Mouse (Mus musculus) heart, adult 9 months (tissue): ENCODE results near the gene Rbm43.

ENCODE experiments used
- DNase-seq, 2 experiments: peaks; one replicate each; pipeline ENCODE4 v3.0.0; 2022; ENCODE audit warnings: low spot score in 2 of 2

Gene Rbm43

DNA sequence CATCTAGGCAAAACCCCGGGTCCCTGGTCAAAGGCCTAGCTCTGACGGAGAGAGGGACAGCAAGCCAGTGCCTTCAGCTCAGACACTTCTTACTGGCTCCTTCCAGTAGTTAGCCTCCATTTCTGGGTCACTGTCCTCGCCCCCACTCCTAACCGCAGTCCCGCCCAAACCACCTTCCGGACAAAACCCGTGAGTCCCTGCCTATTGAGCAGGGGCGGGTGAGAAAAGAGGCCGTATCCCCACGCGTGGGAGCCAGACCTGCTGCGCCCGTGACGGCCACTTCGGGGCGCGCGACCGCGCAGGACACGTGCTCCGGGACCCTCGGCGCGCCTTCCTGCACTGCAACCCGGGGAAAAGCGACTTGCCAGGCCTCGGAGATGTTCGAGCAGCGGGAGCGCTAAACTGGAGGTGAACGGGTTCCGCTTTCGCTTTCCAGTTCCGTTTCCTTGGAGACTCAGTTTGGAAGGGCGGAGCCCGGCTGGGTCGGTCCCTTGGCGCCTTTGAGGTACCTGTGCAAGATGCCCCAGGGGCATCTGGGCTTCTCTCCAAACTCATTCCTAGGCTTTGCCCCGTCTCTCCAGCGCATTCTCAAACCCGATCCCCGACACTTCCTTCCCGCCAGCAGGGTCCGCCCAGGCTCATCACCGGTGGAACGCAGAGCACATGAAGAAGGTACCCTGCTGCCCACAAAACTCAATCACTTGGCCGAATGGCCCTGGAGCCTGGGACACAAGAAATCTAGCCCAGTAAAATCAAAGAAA, at the start of gene Rbm43:
Gene Rbm43, minus strand, starts transcription at position 590 of the 761 bp plus-strand sequence.
- peak; percentile 81 for DNase-seq

DNA sequence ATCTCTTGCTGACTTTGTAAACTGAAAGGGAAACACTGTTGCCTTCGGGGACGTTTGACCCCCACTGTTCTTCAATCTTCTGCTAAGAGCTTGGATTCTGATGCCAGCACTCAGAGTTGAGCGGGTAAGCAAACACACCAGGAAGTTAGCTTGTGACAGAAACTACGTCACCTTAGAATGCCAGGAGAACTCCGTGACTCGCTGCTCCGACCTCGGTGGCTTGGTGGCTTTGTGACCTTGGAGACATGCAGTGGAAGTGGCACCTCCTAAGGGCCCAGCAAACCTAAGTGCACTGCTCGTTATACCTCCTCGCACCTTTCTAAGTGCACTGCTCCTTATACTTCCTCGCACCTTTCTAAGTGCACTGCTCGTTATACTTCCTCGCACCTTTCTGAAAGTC, 47.3 kb upstream of the Rbm43 start:
- DNase-seq = no peak

DNA sequence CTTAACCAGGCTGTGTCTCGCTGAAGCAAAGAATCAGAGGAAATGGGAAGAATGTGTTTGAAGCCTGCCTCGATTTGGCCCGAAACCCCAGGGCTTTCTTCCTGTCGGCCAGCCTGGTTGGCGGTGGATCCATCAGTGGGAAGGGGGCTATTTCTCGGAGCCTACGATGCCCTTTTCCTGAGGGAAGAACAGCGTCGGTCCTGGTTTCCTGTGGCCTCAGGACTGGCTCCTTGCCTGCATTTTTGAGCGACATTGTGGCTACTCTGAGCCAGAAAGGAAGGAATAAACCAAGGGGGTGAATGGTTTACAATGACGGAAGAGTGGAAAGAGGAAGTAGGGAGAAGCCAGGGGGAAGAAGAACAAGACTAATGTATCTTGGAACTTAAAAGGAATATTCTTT, 46.7 kb upstream of the Rbm43 start:
- DNase-seq = peak; percentile 33 to 40

DNA sequence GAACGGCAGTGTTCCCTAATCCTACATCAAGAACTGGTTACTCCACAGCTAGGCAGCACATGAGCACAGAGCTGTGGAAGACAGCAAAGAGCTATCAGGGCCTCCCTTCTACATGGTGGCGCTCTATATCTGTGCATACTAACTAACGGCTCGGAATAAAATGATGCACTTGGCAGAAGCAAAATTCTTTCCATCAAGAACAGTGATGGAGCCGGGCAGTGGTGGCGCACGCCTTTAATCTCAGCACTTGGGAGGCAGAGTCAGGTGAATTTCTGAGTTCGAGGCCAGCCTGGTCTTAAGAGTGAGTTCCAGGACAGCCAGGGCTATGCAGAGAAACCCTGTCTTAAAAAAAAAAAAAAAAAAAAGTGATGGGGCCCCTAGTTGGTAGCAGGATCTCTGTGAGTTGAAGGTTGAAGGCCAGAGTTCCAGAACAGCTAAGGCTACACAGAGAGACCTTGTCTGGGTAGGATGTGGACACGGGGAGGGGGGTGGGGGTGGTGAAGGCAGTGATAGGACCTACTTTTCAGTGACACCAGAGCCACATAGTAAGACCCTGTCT, 38.5 kb upstream of the Rbm43 start, which contains the start of gene Nmi:
Gene Nmi, minus strand, starts transcription at position 85 of the 559 bp plus-strand sequence.
- DNase-seq = no peak

DNA sequence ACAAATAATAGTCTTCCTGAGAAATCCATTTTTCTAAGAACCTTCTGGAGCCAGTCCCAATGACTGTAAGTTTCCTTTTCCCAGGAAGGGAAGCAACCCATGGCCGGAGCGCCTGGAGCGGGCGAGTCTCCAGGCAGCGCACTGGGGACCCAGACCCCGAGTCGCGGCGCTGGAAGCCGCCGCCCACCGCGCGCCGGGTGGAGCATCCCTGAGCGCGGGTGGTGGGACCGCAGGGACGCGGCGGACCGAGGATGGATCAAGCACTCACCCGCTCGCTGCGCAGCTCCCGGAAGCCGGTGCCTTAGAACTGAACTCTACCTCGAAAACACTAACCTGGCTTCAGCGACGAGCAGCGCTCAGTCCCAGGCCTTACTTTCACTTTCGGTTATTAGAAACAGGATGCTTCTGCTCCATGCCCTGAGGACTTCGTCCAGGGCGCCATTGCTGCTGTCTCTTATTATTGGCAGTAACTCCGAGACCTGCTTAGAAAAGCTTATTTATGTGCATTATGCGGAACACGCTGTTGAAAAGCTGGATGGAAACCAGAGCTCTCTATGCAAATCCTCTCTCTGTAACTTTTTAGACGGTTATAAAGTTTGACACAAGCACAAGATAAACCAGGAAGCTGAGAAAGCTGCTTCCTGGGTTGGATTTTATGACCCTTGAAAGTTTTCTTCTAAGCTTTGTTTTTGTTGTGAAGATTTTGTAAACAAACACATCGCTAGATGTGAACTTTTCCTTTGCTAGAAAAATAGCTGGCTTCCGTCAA, 37.9 kb upstream of the Rbm43 start:
- DNase-seq = peak; percentile 63 to 67

DNA sequence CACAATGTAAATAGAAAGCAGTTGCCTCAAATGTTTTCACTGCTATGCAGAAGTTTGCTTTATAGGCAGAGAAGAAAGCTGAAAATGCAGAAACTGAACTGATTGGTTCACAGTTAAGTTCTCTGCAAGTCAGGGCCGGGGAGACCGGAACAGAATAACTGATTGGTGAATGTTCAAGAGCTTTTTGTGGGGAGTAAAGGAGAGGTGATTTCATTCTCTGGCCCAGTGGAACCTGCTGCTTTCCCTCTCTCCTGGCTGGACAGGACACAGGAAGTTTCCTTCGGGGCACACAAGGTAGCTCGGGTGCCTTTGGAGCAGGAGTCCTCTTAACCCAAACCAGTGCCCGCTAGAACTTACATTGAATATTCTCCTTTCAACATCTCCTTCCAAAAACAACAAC, 37.2 kb upstream of the Rbm43 start:
- DNase-seq = peak; percentile 40 to 47

DNA sequence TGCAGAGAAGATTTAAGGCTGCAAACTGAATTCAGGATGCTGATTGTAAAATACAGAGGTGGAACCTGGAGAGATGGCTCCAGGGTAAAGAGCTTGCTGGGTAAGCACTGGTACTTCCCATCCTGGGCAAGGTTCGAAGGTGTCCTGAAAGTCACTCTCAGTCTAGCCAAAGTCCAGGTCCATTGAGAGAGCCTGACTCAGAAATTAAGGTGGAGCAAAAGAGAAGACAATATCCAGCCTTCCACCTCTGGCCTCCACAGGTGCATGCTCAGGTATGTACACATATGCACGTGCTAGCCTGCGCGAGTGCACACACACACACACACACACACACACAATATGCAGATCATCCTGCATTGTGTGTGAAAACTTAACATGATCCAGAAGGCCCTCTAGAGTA, 35.9 kb upstream of the Rbm43 start:
- no peak for DNase-seq

DNA sequence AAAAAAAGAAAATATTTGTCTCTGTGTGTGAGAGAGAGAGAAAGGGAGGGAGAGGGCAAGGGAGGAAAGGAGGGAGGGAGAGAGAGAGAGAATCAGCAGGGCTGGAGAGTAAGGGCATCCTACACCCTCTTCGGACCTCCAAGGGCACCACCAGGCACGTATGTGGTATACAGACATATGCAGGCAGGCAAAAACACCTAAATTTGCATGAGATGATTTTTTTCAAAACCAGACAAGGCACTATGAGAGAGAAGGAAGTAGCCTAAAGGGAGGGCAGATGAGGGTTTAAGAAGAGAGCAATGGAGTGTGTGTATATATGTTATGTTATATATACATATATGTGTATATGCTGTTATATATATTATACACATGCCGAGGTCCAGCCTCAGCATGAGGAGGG, 32.3 kb upstream of the Rbm43 start:
- DNase-seq = no peak

DNA sequence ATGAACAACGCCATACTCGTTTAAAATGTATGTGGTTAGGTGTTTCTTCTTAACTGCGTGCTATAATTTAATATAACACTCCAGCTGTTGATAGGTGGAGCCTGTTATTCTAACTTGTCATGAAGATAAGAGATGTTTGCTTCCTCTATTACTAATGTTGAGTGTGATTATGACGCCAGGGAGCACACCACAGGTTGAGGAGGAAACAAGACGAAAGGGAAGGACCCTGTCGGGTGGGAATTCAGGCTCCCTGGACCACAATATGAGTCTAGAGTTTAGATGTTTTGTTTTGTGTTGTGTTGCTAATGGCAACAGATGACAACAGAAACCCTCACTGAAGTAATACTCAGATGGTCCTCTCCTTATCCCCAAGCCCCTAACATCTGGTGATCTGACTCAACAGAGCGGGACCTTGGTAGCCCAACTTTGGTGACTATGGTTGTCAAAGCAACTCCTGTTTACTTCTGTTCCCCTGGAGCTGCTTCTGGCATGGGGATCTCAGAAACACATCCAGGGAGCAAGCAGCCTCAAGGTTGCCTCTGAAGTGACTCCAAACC, 18.8 kb upstream of the Rbm43 start:
- no peak for DNase-seq

DNA sequence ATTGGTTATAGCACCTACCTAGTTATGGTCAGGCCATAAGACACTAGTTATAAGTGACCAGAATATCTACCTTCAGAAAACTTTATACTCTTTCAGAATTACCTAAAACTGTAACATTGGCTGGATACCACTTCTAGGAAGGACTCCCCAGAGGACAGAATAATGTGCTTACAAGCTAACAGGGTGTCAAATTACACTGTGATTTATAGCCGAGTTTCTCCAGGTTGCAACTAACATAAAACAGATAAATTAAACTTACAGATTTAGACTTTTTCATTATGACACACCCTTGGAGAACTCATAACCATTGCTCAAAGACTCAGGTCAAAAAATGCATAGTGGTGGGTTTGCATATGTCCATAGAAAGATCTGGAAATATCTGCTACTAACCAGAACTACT, 15.9 kb upstream of the Rbm43 start:
- no peak for DNase-seq

DNA sequence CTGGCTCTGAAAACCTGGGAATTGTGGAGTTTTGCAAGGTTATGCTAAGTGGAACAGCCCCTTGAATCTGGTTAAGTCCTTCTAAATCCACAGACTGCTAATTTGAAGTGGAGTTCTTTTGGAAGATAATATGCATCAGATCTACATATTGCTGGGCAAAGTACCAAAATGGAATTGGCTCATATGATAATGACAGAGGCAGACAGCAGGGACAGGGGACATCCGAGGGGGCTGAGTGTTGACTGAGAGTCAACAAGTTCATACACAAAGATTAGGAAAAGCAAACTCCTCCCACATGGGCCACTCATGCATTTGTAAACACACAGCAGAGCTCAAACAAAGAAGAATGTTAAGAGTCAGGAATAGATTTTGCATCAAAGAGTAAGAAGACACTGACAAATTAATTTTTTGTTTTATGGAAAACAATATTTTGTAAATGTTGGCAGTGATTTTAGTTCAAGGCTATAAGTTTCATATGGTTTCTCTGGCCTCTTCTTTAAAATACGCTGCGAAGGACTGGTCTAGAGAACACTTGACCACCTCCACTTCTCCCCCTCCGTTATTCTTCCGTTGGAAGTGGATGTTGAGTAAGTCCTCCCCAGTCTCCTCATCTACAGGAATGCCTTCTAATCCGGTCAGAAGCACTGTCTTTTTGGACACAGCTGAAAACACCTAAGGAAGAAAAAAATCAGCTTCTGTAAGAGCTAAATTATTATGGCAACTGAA, 13.3 kb upstream of the Rbm43 start:
- DNase-seq = no peak

DNA sequence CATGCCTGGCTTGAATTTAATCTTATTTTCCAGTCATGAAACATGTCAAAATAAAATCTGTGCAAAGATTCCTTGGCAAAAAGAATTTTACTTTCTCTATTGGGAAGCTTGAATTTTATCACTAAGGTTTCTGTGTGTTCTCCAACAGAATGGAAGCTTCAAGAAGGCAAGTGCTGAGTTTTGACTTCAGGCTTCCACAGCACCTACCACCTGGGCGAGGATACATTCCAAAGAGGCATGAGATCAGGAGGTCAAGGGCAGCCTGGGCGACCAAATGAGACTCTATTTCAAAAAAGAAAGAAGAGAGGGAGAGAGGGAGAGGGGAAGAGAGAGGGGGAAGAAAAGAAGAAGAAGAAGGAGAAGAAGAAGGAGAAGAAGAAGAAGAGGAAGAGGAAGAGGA, 10.8 kb upstream of the Rbm43 start:
- no peak for DNase-seq

DNA sequence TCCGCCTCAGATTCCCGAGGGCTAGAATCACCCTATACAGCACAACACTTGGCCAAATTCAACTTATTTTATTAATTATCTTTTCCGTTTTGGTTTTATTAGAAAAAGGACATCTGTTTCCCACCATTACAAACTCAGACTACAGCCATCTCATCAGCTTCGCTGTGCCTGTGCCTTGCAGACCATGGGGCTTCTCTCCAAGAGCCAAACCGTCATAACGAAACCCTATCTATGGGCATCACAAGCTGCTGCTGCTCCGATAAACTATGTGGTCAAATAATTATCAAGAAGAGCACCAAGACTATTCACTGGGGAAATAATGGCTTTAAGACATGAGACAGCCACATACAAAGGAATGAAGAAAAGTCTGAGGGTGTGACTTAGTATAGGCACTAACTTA, 6.9 kb upstream of the Rbm43 start:
- DNase-seq = no peak

DNA sequence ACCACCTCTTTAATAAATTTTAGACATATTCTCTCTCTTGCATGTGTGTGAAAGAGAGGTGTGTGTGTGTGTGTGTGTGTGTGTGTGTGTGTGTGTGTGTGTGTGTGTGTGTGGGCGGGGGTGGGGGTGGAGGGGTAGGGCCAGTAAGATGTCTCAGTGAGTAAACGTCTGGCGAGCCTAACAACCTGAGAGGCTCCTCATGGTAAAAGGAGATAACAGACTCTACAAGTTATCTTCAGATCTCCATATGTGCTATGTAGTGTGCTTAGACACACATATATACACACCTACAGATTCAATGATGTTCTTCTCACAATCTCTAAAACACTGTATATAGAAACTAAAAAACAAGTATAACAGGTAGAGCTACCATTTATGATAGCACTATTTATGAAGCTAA, 3.8 kb upstream of the Rbm43 start:
- DNase-seq = no peak

DNA sequence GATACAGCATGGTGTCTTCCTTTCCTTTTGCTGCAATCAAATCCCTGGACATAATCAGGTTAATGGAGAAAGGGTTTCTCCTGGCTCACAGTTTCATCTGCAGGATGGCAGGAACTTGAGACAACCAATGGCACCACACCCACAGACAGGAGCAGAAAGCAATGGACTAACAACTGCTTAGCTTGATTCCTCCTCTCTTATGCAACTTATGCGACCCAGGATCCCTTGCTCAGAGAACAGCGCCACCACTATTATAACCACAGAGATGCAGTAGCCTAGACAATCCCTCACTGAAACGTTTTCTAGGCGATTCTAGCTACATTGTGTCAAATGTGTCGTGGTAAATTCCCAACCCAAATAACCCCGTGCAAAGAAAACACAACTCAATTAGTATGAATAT, 2.0 kb upstream of the Rbm43 start:
- DNase-seq = no peak

DNA sequence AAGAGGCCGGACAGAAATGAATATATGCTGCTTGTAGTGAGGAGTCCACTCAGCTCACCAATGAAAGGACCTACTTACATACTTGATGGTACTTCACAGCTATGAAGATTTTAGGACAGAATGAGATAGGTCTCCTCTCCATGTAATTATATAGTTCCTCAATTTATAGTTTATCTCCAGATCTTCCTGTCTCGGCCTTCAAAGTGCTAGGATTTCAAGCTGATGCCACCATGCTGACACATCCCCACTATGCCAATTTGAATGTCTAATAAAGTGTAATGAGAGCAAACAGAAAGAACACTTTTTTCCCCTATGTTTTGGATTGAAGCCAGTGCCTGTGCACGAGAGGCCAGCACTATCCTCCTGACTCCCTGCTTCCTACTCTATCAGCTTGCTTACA, 1.6 kb upstream of the Rbm43 start:
- no peak for DNase-seq

DNA sequence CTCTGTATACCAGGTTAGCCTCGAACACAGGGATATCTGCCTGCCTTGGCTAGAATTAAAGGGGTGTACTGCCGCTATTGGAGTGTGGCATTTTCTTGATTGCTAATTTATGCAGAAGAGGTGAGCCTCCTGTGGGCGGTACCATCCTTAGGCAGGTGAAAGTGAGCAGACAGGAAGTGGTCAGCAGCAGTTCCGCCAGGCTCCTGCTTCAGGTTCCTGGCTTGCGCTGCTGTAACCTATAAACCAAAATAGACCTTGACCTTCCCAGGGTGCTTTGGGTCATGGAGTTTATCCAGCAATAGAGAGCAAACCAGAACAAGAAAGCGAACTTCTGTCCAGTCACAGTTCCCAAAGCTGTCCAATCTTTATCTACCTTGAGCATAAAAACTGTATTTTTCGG, 958 bp upstream of the Rbm43 start:
- DNase-seq = no peak

DNA sequence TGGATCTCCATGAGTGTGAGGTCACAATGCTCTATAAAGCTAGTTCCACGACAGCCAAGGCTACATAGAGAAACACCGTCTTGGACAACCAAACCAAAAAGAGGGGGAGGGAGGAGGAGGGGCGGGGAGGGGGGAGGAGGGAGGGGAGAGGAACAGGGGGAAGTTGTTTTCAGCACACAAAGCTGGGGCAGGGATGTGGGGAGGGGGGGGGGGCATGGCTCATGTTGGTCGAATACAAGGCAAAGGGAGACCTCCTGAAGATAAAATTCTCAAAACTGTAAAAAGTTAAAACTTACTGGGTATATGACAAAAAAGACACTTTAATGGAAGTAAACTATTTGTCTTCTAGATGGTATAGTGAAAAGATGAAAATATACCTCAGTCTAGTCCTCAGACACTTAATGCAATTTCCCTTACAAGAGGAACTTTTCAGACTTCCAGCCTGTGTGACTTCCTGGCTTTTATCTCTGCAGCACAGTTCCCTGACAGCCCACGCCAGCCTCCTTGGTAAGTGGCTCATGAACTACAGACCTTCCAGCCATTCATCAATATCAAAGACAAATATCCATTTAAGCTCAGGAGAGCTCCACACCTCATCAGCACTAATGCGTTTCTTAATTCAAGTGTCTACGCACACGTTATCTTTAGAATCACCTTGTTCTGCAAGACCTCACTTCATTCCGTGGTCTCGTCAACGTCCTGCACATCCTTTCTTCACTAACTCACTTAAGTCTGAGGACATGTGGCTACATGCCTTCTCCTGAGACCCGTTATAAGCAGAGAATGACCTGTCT, 1.4 kb downstream of the Rbm43 start:
- DNase-seq = no peak

DNA sequence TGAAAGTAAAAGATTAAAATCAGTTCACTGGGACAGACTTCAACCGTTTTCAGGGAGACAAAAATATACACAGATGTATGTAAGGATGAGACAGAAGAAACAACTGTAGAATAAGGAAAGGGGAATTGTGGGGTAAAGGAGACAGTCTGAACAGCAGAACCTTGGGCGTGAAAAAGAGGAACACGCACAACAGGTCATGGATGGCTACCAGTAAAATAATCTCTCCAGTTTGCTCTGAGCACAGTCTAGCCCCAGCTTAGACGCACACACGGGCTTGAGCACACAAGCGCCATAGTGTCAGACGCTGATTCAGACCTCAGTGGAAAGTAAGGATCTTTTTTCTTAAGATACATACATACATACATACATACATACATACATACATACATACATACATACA, 3.7 kb downstream of the Rbm43 start:
- no peak for DNase-seq

DNA sequence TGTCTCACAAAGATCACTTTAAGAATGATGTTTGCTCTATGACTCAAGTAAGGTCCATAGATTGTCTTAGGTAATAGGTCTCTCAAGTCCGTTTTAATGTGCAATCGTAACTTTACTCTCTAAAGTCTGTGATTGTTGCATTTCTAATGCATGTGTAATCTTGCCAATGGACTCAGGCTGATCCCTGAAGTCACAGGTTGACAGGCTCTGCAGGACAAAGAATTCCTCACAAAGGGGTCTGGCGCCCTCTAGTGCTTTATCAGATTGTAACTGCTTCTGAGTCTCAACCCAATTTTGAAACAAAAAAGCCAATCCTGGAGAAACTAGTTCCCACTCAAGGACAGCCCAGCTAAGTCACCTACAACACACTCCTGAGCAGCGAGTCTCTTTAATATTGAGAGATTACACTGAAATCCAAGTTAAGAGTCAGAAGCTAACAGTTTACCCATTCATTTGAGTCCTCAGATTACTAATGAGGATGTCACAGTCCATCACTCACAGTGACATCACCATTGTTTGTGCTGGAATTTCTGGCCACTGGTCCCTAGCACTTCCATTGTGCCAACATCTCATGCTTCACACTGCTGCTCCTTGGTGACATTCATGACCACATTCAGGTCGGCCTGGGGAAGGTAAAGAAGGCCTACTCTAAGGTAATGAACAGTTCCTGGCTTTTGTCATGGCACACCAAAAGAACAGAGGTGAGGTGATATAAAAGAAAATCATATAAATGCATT, 19.9 kb downstream of the Rbm43 start:
- peak; percentile 46 to 65 for DNase-seq
